Mouse (Mus musculus): ENCODE results near the gene Srp68. TPM values are rescaled to one million over a fixed set of nuclear protein-coding genes. Genes with fewer than 3 reads are reported as not detected.

Srp68 gene
- total and polyA plus RNA-seq, 3 experiments = 146 to 228 (median 180) TPM

DNA sequence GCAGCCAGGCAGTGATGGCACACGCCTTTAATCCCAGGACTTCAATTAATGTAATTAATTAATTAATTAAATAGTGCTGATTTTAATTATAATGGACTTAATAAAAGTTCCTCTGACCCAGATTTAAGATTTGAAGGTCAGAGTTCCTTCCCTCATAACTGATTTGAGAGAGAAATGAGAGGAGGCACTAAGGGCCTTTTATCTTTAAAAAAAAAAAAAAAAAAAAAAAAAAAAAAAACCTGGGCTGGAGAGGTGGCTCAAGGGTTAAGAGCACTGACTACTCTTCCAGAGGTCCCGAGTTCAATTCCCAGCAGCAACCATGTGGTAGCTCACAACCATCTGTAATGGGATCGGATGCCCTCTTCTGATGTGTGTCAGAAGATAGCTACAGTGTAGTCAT lies 65.4 kb downstream of the Srp68 start:
- DNase-seq (ENCODE audit: low read depth, low spot score) = no peak
- H3K9ac ChIP-seq (ENCODE audit: control insufficient read depth, low read depth, low read length, poor library complexity, severe bottlenecking) = no peak overlapping the region
- no peaks in the 10 kb centered on the region for H3K36me3 ChIP-seq (ENCODE audit: control insufficient read depth in 1 of 2, insufficient read depth in 2 of 2, low read length in 2 of 2)
- TF ChIP-seq ZNF384 (IDR thresholded peaks at IDR 0.05; ENCODE audit: low read depth, low read length) = peak; percentile 67; the same call in 1 of the 2 replicates
- no peak for TF ChIP-seq SMC3 (IDR thresholded peaks at IDR 0.05; ENCODE audit: low read depth, low read length)
- H3K4me1 ChIP-seq (ENCODE audit: control insufficient read depth in 1 of 2, insufficient read depth in 2 of 2, low read length in 2 of 2) = peaks cover 0 to 3% of the 10 kb centered on the region in 2 experiments; a peak in 1 of 4 replicates
- H3K9me3 ChIP-seq (replicated peaks; ENCODE audit: insufficient read depth, low read length) = no peaks in the 10 kb centered on the region
- no peaks in the 10 kb centered on the region for H3K79me2 ChIP-seq (ENCODE audit: control insufficient read depth, insufficient read depth, low read length, poor library complexity)
- H3K27ac ChIP-seq (ENCODE audit: control insufficient read depth, low read depth, low read length) = no peak overlapping the region
- H3K4me3 ChIP-seq (ENCODE audit: control insufficient read depth in 1 of 2, insufficient read depth in 1 of 2, low read depth in 2 of 2, low read length in 2 of 2) = no peak overlapping the region
- no peaks in the 10 kb centered on the region for H3K27me3 ChIP-seq (ENCODE audit: control insufficient read depth in 1 of 2, insufficient read depth in 2 of 2, low read length in 2 of 2)

DNA sequence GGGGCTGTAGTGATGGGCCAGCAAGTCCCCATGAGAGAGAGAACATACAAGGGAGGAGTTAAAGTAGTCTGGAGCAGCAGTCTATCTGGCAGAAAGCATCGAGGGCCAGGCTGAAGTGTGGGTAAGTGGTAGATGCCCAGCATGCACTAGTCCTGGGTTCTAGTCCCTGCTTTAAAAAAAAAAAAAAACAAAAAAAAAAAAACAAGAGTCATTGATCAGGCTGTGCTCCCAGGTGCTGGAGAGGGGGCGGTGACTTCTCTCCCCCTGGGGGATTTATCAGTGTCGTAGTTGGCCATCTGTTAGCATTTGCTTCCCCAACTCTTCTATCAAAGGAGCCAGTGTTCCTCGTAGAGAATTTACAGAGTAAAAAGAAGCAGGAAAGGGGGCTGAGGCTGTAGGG lies 67.3 kb downstream of the Srp68 start:
- Histone ChIP-seq H3K27ac (ENCODE audit: control insufficient read depth, low read depth, low read length) (no peak overlapping the region), H3K4me1 (ENCODE audit: control insufficient read depth in 1 of 2, insufficient read depth in 2 of 2, low read length in 2 of 2) (peaks cover 0 to 3% of the 10 kb centered on the region in 2 experiments; a peak in 1 of 4 replicates), H3K36me3 (ENCODE audit: control insufficient read depth in 1 of 2, insufficient read depth in 2 of 2, low read length in 2 of 2) (no peaks in the 10 kb centered on the region), H3K9ac (ENCODE audit: control insufficient read depth, low read depth, low read length, poor library complexity, severe bottlenecking) (no peak overlapping the region), H3K79me2 (ENCODE audit: control insufficient read depth, insufficient read depth, low read length, poor library complexity) (no peaks in the 10 kb centered on the region), H3K9me3 (replicated peaks; ENCODE audit: insufficient read depth, low read length) (no peaks in the 10 kb centered on the region), H3K27me3 (ENCODE audit: control insufficient read depth in 1 of 2, insufficient read depth in 2 of 2, low read length in 2 of 2) (no peaks in the 10 kb centered on the region), H3K4me3 (ENCODE audit: control insufficient read depth in 1 of 2, insufficient read depth in 1 of 2, low read depth in 2 of 2, low read length in 2 of 2) (no peak overlapping the region)
- TF ChIP-seq ZKSCAN1 (IDR thresholded peaks at IDR 0.05; ENCODE audit: low read depth, low read length) (no peak), TCF12 (IDR thresholded peaks at IDR 0.05; ENCODE audit: low read depth, low read length) (no peak), POLR2A (IDR thresholded peaks at IDR 0.05; ENCODE audit: control insufficient read depth in 1 of 2, insufficient read depth in 1 of 2, low read depth in 1 of 2, low read length in 2 of 2, poor library complexity in 1 of 2) (no peak), ELF1 (IDR thresholded peaks at IDR 0.05; ENCODE audit: low read depth, low read length) (no peak), POLR2AphosphoS2 (IDR thresholded peaks at IDR 0.05; ENCODE audit: low read length) (no peak), MXI1 (IDR thresholded peaks at IDR 0.05; ENCODE audit: low read depth, low read length) (no peak), SMC3 (IDR thresholded peaks at IDR 0.05; ENCODE audit: low read depth, low read length) (no peak), EP300 (IDR thresholded peaks at IDR 0.05; ENCODE audit: low read depth in 1 of 2, low read length in 2 of 2) (0 out of 4 replicates have a peak, but pooled peaks of 1 of the 2 experiments have one; percentile 6), ZNF384 (IDR thresholded peaks at IDR 0.05; ENCODE audit: low read depth, low read length) (peak; percentile 56; the same call in 1 of the 2 replicates)
- no peak for DNase-seq (ENCODE audit: low read depth, low spot score)

DNA sequence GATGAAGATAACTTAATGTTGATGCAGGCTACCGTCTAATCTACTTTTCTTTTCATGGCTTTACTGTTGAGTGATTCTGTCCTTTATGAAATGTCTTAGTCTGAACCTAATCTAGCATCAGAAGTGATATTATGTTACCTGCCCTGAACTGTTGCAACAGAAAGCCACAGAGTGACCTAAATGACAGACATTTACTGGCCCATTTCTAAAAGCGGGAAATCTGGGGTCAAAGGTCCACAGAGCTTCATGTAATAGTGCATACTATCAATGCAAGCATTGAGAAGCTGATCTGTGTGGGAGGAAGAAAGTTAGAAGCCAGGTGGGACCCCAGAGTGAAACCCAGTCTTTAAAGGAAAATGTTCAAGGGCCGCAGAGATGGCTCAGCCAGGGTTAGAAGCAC lies 70.9 kb downstream of the Srp68 start:
- peaks cover 8% of the 10 kb centered on the region for H3K79me2 ChIP-seq (ENCODE audit: control insufficient read depth, insufficient read depth, low read length, poor library complexity)
- no peak for DNase-seq (ENCODE audit: low read depth, low spot score)
- TF ChIP-seq NRF1 (IDR thresholded peaks at IDR 0.05; ENCODE audit: insufficient read depth, low read depth, low read length, poor library complexity, severe bottlenecking) = no peak
- TF ChIP-seq MAZ (IDR thresholded peaks at IDR 0.05; ENCODE audit: low read depth, low read length) = no peak
- no peak for TF ChIP-seq ZNF384 (IDR thresholded peaks at IDR 0.05; ENCODE audit: low read depth, low read length)
- no peak for TF ChIP-seq ELF1 (IDR thresholded peaks at IDR 0.05; ENCODE audit: low read depth, low read length)
- no peak for TF ChIP-seq RAD21 (IDR thresholded peaks at IDR 0.05; ENCODE audit: low read depth, low read length)
- TF ChIP-seq NELFE (IDR thresholded peaks at IDR 0.05; ENCODE audit: low read depth, low read length) = no peak
- no peak for TF ChIP-seq TAL1 (IDR thresholded peaks at IDR 0.05; ENCODE audit: low read length)
- no peak for TF ChIP-seq USF1 (IDR thresholded peaks at IDR 0.05; ENCODE audit: low read depth, low read length)
- no peak for TF ChIP-seq MAFK (IDR thresholded peaks at IDR 0.05; ENCODE audit: borderline replicate concordance, low read depth, low read length)
- no peak for TF ChIP-seq RCOR1 (IDR thresholded peaks at IDR 0.05; ENCODE audit: low read depth, low read length)
- TF ChIP-seq BHLHE40 (IDR thresholded peaks at IDR 0.05; ENCODE audit: borderline replicate concordance, low read depth, low read length) = no peak
- TF ChIP-seq GABPA (IDR thresholded peaks at IDR 0.05; ENCODE audit: low read depth, low read length) = no peak
- TF ChIP-seq MXI1 (IDR thresholded peaks at IDR 0.05; ENCODE audit: low read depth, low read length) = no peak
- no peaks in the 10 kb centered on the region for H3K27me3 ChIP-seq (ENCODE audit: control insufficient read depth in 1 of 2, insufficient read depth in 2 of 2, low read length in 2 of 2)
- H3K9ac ChIP-seq (ENCODE audit: control insufficient read depth, low read depth, low read length, poor library complexity, severe bottlenecking) = no peak overlapping the region
- no peaks in the 10 kb centered on the region for H3K9me3 ChIP-seq (replicated peaks; ENCODE audit: insufficient read depth, low read length)
- H3K36me3 ChIP-seq (ENCODE audit: control insufficient read depth in 1 of 2, insufficient read depth in 2 of 2, low read length in 2 of 2) = no peaks in the 10 kb centered on the region
- no peak overlapping the region for H3K4me3 ChIP-seq (ENCODE audit: control insufficient read depth in 1 of 2, insufficient read depth in 1 of 2, low read depth in 2 of 2, low read length in 2 of 2)
- no peak overlapping the region for H3K27ac ChIP-seq (ENCODE audit: control insufficient read depth, low read depth, low read length)
- peaks cover 4 to 5% of the 10 kb centered on the region in 2 experiments; a peak in 2 of 4 replicates for H3K4me1 ChIP-seq (ENCODE audit: control insufficient read depth in 1 of 2, insufficient read depth in 2 of 2, low read length in 2 of 2)
